Mouse (Mus musculus): ENCODE measurements around the gene Gm28308. TPM values are rescaled to one million over a fixed set of nuclear protein-coding genes. Genes with fewer than 3 reads are reported as not detected.

Gm28308 gene
- total RNA-seq, 2 experiments from 2014 or later = not detected

DNA sequence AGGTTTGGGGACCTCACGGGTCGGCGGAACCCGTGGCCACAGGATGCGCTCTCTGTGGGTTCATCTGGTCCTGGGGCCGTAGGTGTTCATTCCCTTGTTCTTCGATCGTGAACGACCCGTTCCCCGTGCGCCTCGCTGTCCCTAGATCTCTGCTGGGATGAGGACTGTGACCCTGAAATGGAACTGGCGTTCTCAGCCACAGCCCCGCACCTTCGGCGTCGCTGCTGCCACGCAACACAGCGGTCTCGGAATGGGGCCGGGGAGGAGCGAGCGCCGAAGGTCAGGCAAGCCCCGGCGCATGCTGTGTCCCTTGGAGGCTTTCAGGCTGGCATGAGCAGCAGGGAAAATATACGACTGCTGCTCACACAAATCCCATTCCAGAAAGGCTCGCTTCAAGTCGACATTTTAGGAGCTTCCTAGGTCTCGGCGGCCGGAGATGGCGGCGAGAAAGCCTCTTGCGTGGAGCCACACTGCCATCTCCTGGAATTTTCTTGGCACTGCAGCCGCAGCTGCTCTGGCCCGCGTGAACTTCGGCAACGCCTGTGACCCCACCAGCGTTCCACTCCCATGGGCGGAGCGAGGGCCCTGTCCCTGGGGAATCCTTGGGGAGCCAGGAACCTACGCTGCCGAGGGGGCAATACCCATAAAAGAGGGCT lies 8.3 kb upstream of the Gm28308 start, which contains the start of gene Hoxa7:
Hoxa7 (minus strand) TSS at position 518 of the 656 bp plus-strand sequence.
- ATAC-seq (replicated peaks; ENCODE audit: poor library complexity, severe bottlenecking) = peak; percentile 60

DNA sequence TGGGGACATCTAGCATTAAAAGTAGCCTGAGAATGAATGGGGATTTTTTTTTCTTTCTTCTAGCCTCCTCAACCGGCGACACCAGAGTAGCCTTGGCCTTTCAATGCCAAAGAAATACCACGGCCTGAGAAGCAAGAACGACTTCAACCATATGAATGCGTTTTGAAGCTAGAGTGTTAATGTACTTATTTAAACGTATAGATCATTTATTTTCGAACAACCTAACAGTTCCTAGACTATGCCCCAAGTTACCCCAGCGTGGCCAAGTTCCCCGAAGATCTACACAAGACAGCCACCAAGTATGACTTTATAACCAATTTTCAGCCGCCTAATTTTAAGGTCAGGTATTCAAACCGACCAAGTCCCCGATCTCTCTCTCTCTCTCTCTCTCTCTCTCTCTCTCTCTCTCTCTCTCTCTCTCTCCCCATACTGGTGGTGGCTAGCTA lies 7.7 kb upstream of the Gm28308 start:
- ATAC-seq (replicated peaks; ENCODE audit: poor library complexity, severe bottlenecking) = no peak

DNA sequence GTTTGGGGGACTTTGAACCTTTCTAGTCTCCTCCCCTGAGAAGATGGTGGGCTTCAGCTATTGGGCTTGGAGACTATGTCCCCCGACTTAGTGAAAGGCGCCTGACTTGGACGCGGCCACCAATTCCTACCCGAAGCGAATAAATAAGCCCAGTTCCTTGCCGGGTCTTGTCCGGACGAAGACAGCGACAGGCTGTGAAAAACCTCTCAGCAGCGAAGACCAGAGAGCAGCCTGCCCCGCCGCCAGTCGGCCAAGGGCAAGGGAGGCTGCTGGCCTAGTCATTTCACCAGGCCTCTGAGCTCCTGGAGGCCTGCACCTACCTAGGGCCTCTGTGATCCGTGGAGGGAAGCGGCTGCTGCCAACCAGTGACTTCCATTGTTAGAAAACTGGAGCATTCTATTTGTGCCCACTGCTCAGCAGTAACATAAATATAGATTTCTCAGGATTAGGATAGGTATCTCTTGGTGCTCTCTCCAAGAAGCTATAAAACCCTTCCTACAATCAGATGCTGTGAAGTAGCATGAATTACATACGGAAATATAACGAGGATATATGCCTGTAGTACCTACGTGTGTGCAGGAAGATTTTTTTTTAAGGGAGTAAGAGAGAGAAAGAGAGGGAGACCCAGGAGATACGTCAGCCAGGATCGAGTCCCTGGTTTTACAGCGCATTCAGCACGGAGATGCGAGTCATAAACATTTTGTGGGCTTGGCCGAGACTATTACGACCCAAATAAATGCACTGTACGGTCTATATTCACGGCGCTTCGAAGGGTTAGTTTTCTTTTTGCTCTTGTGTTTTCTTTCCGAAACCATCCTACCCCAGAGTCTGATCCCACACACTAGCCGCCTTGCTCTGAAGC lies 7.1 kb upstream of the Gm28308 start:
- ATAC-seq (replicated peaks; ENCODE audit: poor library complexity, severe bottlenecking) = no peak

DNA sequence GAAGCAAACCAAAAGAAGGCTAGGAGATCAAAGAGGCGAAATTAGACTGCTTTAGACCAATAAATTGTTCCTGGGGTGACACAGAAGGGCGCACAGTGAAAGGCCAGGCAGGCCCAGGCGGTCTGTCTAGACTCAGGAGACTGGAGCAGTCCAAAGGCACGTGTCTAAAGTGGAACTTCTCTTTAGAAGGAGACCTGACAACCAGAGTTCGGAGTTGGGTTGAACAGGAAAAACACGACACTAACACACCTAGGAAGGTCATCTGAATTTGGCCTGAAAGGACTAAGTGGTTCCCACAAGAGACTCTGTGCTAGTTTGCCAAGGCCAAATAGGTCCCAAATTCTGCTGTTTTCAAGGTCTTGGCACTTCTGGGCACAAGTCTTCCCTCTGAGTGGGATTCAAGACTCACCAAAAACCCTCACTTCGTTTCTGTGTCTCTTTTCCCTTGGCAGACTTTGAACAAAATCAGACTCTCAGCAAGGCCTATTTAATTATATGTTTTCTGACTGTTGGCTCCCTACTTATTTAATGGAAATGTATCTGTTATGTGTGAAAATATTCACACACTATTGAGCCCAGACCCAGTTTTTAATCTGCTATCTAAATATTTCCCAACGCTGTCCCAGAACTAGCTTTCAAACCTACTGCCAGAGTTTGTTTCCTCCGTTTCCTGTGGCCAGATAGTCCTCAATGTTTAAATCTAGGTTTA lies 6.2 kb upstream of the Gm28308 start:
- no peak for ATAC-seq (replicated peaks; ENCODE audit: poor library complexity, severe bottlenecking)

DNA sequence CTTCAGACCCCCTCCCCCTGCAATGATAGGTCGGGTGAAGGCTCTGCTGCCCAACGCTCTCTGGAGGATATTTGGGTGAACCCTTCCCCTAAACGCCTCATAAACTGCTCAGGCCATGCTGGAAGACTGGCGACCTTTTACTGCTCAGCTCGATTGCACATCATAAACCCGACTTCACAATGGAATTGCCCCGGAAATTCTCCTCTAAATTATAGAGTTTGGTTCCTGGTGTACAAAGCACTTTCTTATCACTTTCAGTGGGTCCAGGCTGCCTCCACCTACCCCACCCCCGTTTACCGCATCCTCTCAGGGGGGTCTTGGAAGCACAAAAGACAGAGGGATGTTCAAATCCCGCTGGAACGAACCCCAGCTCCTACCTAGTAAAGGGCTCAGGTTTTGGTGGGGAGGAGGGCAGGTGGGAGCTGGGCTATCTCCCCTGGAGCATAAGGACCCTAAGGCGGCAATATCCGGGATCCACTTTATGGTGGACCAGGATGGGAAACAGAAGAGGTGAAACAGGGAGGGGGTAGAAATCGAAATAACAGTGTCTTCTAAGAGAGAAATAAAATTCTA lies 5.6 kb upstream of the Gm28308 start:
- ATAC-seq (replicated peaks; ENCODE audit: poor library complexity, severe bottlenecking) = no peak

DNA sequence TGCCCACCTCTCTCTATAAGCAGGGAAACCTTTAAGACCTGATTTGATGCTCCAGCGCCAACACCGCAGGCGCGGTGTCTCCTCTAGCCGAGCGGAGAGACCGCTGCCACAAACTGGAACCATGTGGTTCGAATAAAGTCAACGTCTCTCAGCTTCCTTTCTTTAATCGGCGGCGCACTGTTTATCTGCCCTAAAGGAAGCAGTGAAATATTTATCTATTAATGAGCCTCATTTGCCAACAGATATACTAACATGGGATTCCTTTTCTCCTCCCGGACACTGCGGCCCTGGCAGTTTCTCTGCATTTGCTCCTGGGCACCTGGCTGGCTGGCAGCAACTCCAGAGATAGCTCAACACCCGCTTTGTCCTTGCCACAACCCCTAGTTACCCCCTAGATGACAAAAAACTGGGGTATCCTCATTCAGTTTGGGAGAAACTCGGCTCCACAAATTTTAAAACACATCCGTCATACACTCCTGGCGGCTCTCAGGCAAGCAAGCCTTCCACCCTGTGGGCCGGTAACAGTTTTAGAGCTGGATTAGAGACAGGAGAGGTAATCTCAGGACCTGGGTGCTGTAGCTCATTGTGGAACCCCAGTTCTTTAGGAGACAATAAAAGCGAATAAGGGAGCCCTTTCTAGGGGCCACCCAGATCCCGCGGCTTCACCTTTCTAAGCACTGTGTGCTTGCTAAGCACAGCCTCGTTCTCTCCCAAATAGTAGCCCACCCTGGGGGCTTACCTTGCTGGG lies 4.9 kb upstream of the Gm28308 start:
- ATAC-seq (replicated peaks; ENCODE audit: poor library complexity, severe bottlenecking) = no peak

DNA sequence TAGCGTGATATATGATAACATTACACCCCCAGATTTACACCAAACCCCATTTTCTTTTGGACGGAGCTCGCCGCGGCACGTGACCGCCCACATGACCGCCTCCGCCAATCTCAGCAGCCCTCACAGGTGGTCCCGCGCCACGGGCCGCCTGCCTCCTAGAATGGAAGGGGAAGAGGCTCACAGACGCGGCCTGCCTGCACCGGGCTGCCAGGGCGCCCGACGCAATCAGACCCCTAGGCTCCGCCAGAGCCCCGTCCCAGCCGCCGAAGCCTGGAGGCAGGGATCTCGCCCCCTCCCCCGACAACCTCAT lies 4.3 kb upstream of the Gm28308 start:
- peak; percentile 59 for ATAC-seq (replicated peaks; ENCODE audit: poor library complexity, severe bottlenecking)

DNA sequence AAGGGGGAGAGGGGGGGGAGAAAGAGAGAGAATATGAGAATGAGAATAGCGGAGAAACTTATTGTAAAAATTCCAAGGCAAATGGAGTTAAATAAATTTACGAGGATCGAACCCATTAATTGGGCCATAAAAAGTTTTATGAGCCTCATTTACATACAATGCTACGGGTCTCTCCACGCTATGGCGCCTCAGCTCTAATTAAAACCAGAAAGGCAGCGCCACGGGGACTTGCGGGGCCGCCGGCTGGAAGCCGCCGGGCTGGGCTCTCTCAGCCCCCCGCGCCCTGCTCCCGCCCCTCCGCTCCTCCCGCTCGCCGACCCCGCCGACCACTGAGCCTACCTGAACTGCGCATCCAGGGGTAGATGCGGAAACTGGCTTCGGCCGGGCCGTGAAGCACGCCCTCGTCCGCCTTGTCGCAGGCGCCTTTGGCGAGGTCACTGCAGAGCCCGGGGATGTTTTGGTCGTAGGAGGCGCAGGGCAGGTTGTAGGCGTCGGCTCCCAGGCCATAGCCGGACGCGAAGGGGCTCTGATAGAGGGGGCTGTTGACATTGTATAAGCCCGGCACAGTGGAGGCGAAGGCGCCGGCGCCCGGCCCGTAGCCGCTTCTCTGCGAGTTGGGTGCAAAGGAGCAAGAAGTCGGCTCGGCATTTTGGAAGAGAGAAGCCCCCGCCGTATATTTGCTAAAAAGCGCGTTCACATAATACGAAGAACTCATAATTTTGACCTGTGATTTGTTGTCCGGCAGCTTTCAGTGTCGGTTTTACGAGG lies 3.7 kb upstream of the Gm28308 start:
- no peak for ATAC-seq (replicated peaks; ENCODE audit: poor library complexity, severe bottlenecking)

DNA sequence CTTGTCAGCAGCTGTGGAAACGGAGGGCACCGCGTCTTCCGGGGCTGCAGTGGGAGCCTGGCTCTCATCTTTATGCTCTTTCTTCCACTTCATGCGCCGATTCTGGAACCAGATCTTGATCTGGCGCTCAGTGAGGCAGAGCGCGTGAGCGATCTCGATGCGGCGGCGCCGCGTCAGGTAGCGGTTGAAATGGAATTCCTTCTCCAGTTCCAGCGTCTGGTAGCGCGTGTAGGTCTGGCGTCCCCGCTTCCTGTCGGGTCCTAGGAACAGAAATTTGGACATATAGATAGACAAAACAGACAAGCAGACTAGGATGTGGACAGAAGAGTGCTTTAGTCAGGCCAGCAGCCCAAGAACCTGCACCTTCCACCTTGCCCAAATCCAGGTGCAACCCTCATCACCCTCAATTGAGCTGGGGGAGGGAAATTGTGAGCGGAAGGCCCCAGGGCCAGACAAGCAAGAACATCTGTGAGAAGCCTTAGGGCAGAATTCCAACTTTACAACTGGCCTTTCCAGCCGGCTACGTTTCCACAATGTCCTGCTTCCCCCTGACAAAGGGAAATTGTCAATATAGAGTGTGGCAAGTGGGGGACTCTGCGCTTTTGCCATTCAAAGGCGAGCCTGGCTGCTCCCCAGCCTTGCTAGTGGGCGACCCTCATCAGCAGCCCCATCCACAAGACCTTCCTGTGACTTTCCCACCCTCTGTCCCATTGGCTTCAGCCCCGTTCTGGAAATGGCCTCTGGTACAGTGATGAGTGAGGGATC lies 2.8 kb upstream of the Gm28308 start:
- no peak for ATAC-seq (replicated peaks; ENCODE audit: poor library complexity, severe bottlenecking)

DNA sequence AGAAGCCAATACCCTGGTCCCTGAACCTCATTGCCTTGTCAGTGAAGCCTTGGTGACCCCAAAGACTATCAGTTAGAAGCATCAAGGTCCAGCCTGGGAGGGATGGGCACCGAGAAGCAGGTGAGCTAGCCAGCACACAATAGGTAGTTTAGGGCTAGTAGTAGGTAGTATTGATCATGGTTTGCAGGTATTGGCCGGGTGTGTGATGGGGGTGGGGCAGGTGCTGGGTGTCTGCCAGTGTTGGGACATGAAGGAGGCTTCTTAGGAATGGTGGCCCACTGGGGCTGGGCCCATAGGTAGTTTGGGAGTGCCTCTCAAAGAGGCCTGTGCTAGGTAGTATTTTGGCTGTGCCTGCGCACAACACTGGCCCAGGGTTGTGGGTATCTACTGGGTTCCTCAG lies 1.9 kb upstream of the Gm28308 start:
- no peak for ATAC-seq (replicated peaks; ENCODE audit: poor library complexity, severe bottlenecking)

DNA sequence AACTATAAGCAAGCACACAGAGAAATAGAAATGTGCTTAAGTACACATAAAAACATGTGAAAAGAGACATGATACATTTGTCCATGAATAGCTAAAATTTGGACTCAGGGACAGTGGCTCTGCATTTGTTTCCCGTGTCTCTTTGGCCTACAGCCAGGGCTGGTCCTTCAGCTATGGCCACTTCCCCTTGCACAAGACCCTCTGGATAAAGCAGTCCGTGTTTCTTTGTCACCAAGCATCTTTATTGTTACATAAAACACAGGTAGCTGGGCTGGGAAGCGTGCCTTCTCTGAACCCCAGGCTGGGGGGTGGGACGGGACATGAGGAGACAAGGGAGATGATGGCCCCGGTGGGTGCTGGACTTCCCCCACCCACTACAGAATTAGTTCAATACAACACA lies 1.1 kb upstream of the Gm28308 start:
- no peak for ATAC-seq (replicated peaks; ENCODE audit: poor library complexity, severe bottlenecking)

DNA sequence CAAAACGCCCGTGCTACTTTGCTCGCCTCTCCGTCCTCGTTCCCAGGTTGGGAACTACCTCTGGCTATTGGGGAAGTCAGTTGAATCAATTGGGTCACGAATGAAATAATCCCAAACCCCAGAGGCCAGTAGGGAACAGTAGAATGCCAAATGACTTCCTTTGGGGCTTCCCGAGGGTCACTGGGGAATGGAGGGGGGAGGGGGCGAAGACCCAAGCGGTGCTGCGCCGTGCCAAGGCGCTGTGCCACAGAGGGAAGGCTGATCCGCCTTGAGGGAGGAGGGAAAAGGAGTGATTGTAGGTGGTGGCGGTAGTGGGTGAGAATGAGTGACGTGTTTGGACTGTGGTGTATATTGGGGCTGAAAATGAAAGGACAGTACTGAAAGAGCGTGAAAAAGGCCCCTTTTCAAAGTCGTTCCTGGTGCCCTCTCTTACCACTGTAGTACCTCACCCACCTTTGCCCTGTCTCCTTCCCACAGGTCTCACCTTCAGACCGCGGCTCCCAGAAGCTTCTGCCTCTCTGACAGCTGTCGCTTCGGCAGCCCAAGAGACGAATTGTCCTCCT lies 502 bp downstream of the Gm28308 start:
- 0 out of 2 replicates have a peak, but pooled peaks have one; percentile 15 for ATAC-seq (replicated peaks; ENCODE audit: poor library complexity, severe bottlenecking)

DNA sequence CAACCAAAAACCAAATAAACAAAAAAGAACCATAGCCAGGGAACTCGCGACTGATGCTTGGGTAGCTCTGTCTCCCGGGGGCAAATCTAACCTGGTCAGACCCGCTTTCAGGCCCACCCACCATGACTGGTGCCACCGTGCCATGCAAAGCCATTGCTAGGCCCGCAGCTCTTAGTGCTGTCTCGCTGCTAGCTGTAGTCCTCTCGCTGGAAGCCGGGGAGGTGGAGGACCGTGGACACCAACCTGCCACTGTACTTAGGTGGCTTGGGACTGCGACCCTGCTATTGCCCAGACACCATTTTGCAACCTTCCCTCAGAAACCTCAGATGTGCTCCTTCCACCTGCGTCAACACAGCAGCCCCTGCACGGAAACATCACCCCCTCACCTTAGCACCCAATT lies 1.2 kb downstream of the Gm28308 start:
- ATAC-seq (replicated peaks; ENCODE audit: poor library complexity, severe bottlenecking) = no peak

DNA sequence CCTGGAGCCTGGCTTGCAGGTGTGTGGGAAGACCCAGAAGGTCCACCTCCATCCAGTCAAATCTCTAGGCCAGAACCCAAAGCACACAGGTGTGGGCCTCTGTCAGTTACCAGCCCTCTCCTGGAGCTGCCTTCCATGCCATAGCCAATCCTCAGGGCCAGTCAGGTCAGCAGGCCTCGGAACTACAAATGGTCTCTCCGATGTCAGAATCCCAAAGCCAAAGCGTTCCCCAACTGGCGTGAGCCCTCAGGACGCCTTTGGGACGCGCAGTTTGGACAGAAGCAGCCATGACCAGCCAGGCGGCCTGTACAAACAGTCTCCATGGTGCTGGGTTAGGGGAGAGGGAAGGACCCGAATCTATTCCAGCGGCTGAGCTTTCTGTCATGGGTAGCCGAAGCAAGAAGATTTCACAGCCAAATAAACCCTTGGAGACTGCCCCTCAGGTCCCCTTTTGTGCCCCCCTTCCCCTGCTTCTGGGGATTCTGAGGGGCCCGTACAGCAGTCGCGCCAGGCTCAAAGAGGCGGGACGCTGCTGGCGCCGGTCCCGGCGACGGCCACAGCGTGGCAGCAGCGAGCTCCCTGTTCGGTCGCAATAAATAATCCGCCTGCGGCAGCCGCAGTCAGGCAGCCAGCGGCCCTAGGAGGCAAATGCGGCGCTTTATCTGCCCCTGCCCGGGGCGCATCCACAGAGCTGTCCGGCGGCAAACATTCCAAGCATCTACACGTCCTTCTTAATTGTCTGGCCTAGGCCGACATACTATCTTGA lies 1.8 kb downstream of the Gm28308 start:
- ATAC-seq (replicated peaks; ENCODE audit: poor library complexity, severe bottlenecking) = peak; percentile 75

DNA sequence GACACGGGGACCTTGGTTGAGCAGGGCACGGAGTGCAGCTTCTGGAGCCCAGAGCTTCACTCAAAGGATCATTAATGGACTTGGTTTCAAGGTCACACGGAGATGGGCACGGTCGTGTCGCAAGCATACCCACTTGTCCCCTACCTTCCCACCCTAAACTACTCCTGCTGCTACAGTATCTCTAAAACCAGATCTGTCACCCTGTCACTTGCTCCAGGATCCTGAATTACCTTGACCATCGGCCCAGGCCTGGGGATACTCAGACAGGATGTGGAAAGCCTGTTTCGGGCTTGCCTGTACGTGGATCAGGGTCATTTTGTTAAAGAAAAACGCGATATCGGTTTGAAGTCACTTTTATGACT lies 3.5 kb downstream of the Gm28308 start:
- no peak for ATAC-seq (replicated peaks; ENCODE audit: poor library complexity, severe bottlenecking)

DNA sequence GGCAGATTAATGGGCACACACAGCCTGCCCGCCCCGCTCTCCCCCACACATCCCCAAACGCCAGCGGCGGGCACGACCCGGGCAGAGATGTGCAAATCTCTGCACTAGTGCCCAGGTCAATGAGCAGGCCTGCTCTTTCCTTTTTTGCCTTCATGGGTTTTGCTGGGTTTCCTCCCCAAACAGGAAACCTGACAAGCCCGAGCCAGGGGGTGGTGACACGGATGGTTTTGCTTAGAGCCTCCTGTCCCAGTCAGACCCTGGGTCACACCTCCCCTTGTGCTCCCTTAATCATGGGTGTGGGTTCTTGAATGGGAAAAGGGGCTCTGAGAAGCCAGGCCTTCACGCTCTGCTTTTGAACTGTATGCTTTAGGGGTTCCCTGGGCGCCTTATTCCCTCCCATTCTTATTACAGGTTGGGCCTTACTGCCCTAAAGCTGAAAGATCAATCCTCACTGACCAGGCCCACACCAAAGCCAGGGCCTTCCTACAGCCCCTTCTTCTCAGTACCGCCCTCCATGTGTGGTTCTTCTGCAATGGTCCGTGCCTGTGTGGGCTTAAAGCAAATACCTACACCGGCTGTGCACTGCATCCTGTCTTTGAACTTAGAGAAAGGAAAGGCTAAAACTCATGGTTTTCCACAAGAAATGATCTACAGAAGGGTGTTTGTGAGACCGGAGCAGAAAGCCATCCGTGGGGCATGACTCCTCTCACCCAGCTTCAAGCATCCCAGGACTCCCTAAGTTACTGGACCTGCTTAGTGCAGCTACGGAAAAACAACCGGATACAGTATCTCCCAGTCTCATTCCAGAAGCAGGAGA lies 4.1 kb downstream of the Gm28308 start:
- ATAC-seq (replicated peaks; ENCODE audit: poor library complexity, severe bottlenecking) = no peak

Data from granulocyte monocyte progenitor cell, adult 5-6 weeks (primary cell).